In the genomic region with DNA sequence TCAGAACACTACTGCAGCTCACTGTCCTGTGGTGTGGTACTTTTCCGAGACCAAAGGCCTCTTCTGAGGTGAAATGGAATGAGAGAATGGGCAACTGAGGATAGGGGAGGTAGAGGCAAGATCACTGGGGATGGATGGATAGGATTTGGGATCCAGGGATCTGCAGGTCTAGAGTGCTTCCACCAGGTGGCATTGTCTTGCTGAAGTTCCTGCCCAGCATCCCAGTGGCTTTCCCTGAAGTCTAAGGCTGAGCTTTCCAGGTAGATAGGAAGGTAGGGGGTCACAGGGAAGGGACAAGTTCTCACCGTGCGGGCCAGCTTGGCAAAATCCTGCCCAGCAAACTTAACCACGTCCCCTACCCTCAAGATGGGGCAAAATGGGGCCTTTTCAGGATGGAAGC, we compare ENCODE assay signal across 11 mouse cellular contexts. TPM values are rescaled to one million over a fixed set of nuclear protein-coding genes. Genes with fewer than 3 reads are reported as not detected.
DNase-seq lines count a peak whose midpoint lies in the region; ATAC-seq lines count a peak whose summit lies in the region.
"Had no signal": no experiment of that assay in that cellular context is flagged by ENCODE, and none has a peak within 500 bp of the region (broad histone marks: within the 10 kb centered on the region; RNA-seq: fewer than 3 reads in every experiment).

No protein-coding gene starts in this region.

- 24% methylated on average over 4 of the region's 4 CpGs for WGBS in midbrain, embryonic 14.5 days
- 23% methylated on average over 4 of the region's 4 CpGs for WGBS in midbrain, embryonic 11.5 days
- 16% methylated on average over 4 of the region's 4 CpGs for WGBS in stomach, embryonic 14.5 days

- H3K4me1 ChIP-seq in midbrain, embryonic 14.5 days (ENCODE audit: control insufficient read depth, insufficient read depth, low read length) = no peaks in the 10 kb centered on the region
- no peaks in the 10 kb centered on the region for H3K4me1 ChIP-seq in midbrain, embryonic 11.5 days (ENCODE audit: control insufficient read depth, insufficient read depth, low read length)
- no peaks in the 10 kb centered on the region for H3K4me1 ChIP-seq in stomach, embryonic 14.5 days (ENCODE audit: control insufficient read depth, insufficient read depth, low read length)

- no peak for ATAC-seq in midbrain, embryonic 14.5 days (ENCODE audit: low FRiP score, low TSS enrichment)
- no peak for ATAC-seq in midbrain, embryonic 11.5 days (ENCODE audit: low FRiP score)
- 0 out of 2 replicates have a peak, but pooled peaks have one; percentile 53 for ATAC-seq in stomach, embryonic 14.5 days (ENCODE audit: insufficient number of reproducible peaks, insufficient read depth, low FRiP score, low read depth)
- ATAC-seq: CD4-positive, CD25-positive, alpha-beta regulatory T cell, adult 4 months had no signal

- no peaks in the 10 kb centered on the region for H3K9me3 ChIP-seq in midbrain, embryonic 14.5 days (ENCODE audit: control insufficient read depth, low read length)
- no peaks in the 10 kb centered on the region for H3K9me3 ChIP-seq in midbrain, embryonic 11.5 days (ENCODE audit: control insufficient read depth, low read length)
- no peaks in the 10 kb centered on the region for H3K9me3 ChIP-seq in stomach, embryonic 14.5 days (ENCODE audit: control insufficient read depth, low read depth, low read length)

- H3K36me3 ChIP-seq in midbrain, embryonic 14.5 days (ENCODE audit: control insufficient read depth, insufficient read depth, low read length) = no peaks in the 10 kb centered on the region
- no peaks in the 10 kb centered on the region for H3K36me3 ChIP-seq in midbrain, embryonic 11.5 days (ENCODE audit: control insufficient read depth, insufficient read depth, low read length)
- H3K36me3 ChIP-seq in stomach, embryonic 14.5 days (ENCODE audit: control insufficient read depth, insufficient read depth, low read length) = no peaks in the 10 kb centered on the region

- H3K27ac ChIP-seq in midbrain, embryonic 14.5 days (replicated peaks; ENCODE audit: low read depth, low read length) = no peak overlapping the region
- H3K27ac ChIP-seq in midbrain, embryonic 11.5 days (ENCODE audit: low read depth, low read length) = no peak overlapping the region
- no peak overlapping the region for H3K27ac ChIP-seq in stomach, embryonic 14.5 days (ENCODE audit: low read length)
- H3K27ac ChIP-seq: macrophage had no signal

- no peak overlapping the region for H3K4me2 ChIP-seq in midbrain, embryonic 14.5 days (ENCODE audit: low read length)
- no peak overlapping the region for H3K4me2 ChIP-seq in midbrain, embryonic 11.5 days
- no peak overlapping the region for H3K4me2 ChIP-seq in stomach, embryonic 14.5 days (replicated peaks; ENCODE audit: low read depth, low read length)

- H3K9ac ChIP-seq in midbrain, embryonic 14.5 days (replicated peaks; ENCODE audit: low read length) = no peak overlapping the region
- no peak overlapping the region for H3K9ac ChIP-seq in midbrain, embryonic 11.5 days (ENCODE audit: low read length)
- no peak overlapping the region for H3K9ac ChIP-seq in stomach, embryonic 14.5 days (replicated peaks; ENCODE audit: low read depth, low read length)

- H3K4me3 ChIP-seq in midbrain, embryonic 14.5 days (replicated peaks; ENCODE audit: low read depth, low read length) = no peak overlapping the region
- no peak overlapping the region for H3K4me3 ChIP-seq in midbrain, embryonic 11.5 days (ENCODE audit: low read depth, low read length)
- no peak overlapping the region for H3K4me3 ChIP-seq in stomach, embryonic 14.5 days (ENCODE audit: low read depth, low read length)
- H3K4me3 ChIP-seq: erythroblast, embryonic 14.5 days had no signal

- peak; percentile 68 for DNase-seq in embryo, embryonic 10 days (ENCODE audit: low spot score)
- no peak for DNase-seq in embryo, embryonic 9.5 days (ENCODE audit: extremely low spot score)
- peak; percentile 58 for DNase-seq in midbrain, embryonic 14.5 days
- no peak for DNase-seq in midbrain, embryonic 11.5 days (ENCODE audit: low spot score, missing footprints)
- DNase-seq in forelimb bud, embryonic 11.5 days (ENCODE audit: low read depth, low spot score) = peak; percentile 28
- DNase-seq in frontal cortex, postnatal 14 days (ENCODE audit: low spot score in 2 of 2) = no peak
- no peak for DNase-seq in c-Kit-positive CD71-positive TER-119-positive erythroid progenitor cells, embryonic 14.5 days (ENCODE audit: low spot score)

- H3K27me3 ChIP-seq in midbrain, embryonic 14.5 days (ENCODE audit: control insufficient read depth, insufficient read depth, low read length) = no peaks in the 10 kb centered on the region
- H3K27me3 ChIP-seq in midbrain, embryonic 11.5 days (ENCODE audit: control insufficient read depth, insufficient read depth, low read length) = no peaks in the 10 kb centered on the region
- H3K27me3 ChIP-seq in stomach, embryonic 14.5 days (ENCODE audit: control insufficient read depth, insufficient read depth, low read length) = no peaks in the 10 kb centered on the region

RNA-seq across cellular contexts. Expression of a gene that starts 15.0 kb away (rescaled TPM):
- polyA plus RNA-seq in midbrain, embryonic 14.5 days (2014; fragmentation: Nextera tagmentation; extraction: Ambion mirVana) = 160 and 204 TPM in 2 replicates
- 345 and 352 TPM in 2 replicates for polyA plus RNA-seq in midbrain, embryonic 11.5 days (2014; fragmentation: Nextera tagmentation; extraction: Ambion mirVana)
- polyA plus RNA-seq in stomach, embryonic 14.5 days (2014; fragmentation: Nextera tagmentation; extraction: Ambion mirVana) = 277 and 280 TPM in 2 replicates

RNA-seq across cellular contexts. Expression of a gene that starts 15.2 kb away (rescaled TPM):
- 0.91 and 1.5 TPM in 2 replicates for polyA plus RNA-seq in midbrain, embryonic 14.5 days (2014; fragmentation: Nextera tagmentation; extraction: Ambion mirVana)
- polyA plus RNA-seq in midbrain, embryonic 11.5 days (2014; fragmentation: Nextera tagmentation; extraction: Ambion mirVana) = 2.8 and 3.0 TPM in 2 replicates
- 0.67 and 0.68 TPM in 2 replicates for polyA plus RNA-seq in stomach, embryonic 14.5 days (2014; fragmentation: Nextera tagmentation; extraction: Ambion mirVana)
- polyA plus RNA-seq: erythroblast, embryonic 14.5 days; macrophage had no signal

RNA-seq across cellular contexts. Expression of a gene that starts 25.8 kb away (rescaled TPM):
- 7.9 and 10.4 TPM in 2 replicates for polyA plus RNA-seq in midbrain, embryonic 14.5 days (2014; fragmentation: Nextera tagmentation; extraction: Ambion mirVana)
- polyA plus RNA-seq in midbrain, embryonic 11.5 days (2014; fragmentation: Nextera tagmentation; extraction: Ambion mirVana) = 8.1 and 9.6 TPM in 2 replicates
- polyA plus RNA-seq in stomach, embryonic 14.5 days (2014; fragmentation: Nextera tagmentation; extraction: Ambion mirVana) = 13.3 and 15.6 TPM in 2 replicates

RNA-seq across cellular contexts. Expression of a gene that starts 34.0 kb away (rescaled TPM):
- not detected in 2 replicates for polyA plus RNA-seq in midbrain, embryonic 14.5 days (2014; fragmentation: Nextera tagmentation; extraction: Ambion mirVana)
- not detected in 2 replicates for polyA plus RNA-seq in midbrain, embryonic 11.5 days (2014; fragmentation: Nextera tagmentation; extraction: Ambion mirVana)
- polyA plus RNA-seq in stomach, embryonic 14.5 days (2014; fragmentation: Nextera tagmentation; extraction: Ambion mirVana) = 0.60 TPM in 1 of 2 replicates, not detected in the other
- polyA plus RNA-seq: CD4-positive, CD25-positive, alpha-beta regulatory T cell, adult 4 months; macrophage had no signal

RNA-seq across cellular contexts. Expression of a gene that starts 41.8 kb away (rescaled TPM):
- polyA plus RNA-seq in midbrain, embryonic 14.5 days (2014; fragmentation: Nextera tagmentation; extraction: Ambion mirVana) = not detected in 2 replicates
- 0.22 and 0.52 TPM in 2 replicates for polyA plus RNA-seq in midbrain, embryonic 11.5 days (2014; fragmentation: Nextera tagmentation; extraction: Ambion mirVana)
- polyA plus RNA-seq in stomach, embryonic 14.5 days (2014; fragmentation: Nextera tagmentation; extraction: Ambion mirVana) = 0.42 TPM in 1 of 2 replicates, not detected in the other
- polyA plus RNA-seq: CD4-positive, CD25-positive, alpha-beta regulatory T cell, adult 4 months; erythroblast, embryonic 14.5 days had no signal

Comparison
In these comparisons a context has a peak if more than half of its experiments do, and no peak if none do; other contexts are left out.
1. DNase-seq: peak in embryo, embryonic 10 days (single experiment), midbrain, embryonic 14.5 days (single experiment) and forelimb bud, embryonic 11.5 days (single experiment); none in embryo, embryonic 9.5 days (single experiment), midbrain, embryonic 11.5 days (single experiment), frontal cortex, postnatal 14 days (0 of 2) and c-Kit-positive CD71-positive TER-119-positive erythroid progenitor cells, embryonic 14.5 days (single experiment).